Mouse (Mus musculus) cerebellum, adult 2 months (tissue): ENCODE results near the gene Alpl.

ENCODE experiments used
- CTCF ChIP-seq: fragments of 200-500 bp; IDR thresholded peaks from 2 replicates; pipeline ENCODE4 v1.5.1; 2011; ENCODE audit warnings: low read depth, mild to moderate bottlenecking, control low read depth, low read length, moderate library complexity, borderline replicate concordance; ENCODE audit not compliant: insufficient read depth
- POLR2A ChIP-seq: fragments of 200-500 bp; IDR thresholded peaks from 2 replicates; pipeline ENCODE4 v1.6.1; 2011; ENCODE audit warnings: low read length, control low read depth, borderline replicate concordance; ENCODE audit not compliant: insufficient read depth

DNA sequence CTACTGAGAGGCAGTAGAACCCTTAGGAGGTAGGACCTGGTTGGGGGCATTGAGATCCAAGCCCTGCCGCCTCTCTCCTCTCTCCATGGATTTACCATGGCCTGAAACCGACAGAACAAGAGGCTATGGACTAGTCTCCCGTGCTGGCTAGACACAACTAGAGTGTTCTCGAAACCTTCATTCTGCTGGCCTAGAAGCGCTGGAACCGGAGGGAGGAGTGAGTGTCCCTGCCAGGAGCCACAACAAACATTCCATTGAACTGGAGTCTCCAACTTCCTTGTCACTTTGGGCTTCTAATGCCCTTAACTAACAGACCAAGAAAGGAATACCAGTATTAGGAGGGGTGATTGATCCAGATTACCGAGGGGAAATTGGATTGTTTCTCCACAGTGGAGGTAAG lies 20.0 kb upstream of the Alpl start:
- TF ChIP-seq CTCF (no peak), POLR2A (no peak)
